Mouse (Mus musculus) layer of hippocampus, postnatal 14 days (tissue): ENCODE results near the gene Syce2. TPM values are rescaled to one million over a fixed set of nuclear protein-coding genes. Genes with fewer than 3 reads are reported as not detected.
"Not testable (repeated sequence)": the region's sequence is repeated elsewhere in the genome, so short reads cannot be mapped to it uniquely, and the experiment has no call there.

Experiments
- DNase-seq, 2 experiments: peaks; one replicate each; pipeline ENCODE4 v3.0.0; 2021 to 2022; ENCODE audit warnings: low spot score in 2 of 2, mixed read lengths in 1 of 2
- total RNA-seq, 2 experiments: library from RNA; stranded (reverse); gene quantifications; 2 replicates each; pipeline ENCODE4 v1.2.3; 2021

Gene Syce2
- total RNA-seq, 2 experiments from 2014 or later, result 21.4 to 24.5 TPM

- no peak for DNase-seq
These were observed 24.1 kb downstream of the Syce2 start for GRCm38 (mm10) chr8:84895963-84896362.

DNA sequence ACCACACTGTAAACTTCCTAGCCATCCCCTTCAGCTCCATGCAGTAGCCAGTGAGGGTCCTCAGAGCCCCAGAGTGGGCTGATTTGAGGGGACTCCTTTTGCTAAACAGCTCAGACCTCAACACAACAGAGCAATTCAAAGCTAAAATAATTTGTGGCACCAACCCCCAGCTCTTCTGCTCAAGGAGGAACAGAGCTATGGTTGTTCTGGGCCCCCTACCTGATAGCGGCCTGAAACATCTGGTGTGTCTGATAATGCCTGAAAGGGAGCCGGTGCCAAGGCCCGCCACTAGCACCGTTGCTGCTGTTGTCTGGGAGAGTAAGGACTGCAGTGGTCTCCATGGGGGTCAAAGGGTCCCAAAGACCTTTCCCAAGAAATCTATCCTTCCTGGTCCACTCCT, 29.2 kb downstream of the Syce2 start:
- no peak for DNase-seq

DNA sequence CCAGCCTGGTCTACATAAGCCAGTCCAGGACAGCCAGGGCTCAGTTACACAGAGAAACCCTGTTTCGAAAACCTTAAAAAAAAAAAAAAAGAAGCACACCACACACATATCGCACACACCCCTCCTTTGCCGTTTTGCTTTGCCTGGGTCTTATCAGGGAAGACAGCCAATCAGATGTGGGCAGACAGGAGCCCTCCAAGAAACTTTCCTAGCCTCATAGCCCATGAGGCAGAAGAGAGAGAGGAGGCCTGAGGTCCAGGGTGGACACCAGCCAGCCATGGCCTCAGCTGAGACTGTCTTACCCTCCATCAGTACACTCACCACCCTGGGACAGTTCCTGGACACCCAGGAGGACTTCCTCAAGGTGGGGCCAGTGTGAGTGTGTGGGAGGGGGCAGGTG, 29.8 kb downstream of the Syce2 start, which contains the start of gene Klf1:
TSS of gene Klf1 (plus strand) at position 177 of the 400 bp plus-strand sequence.
- no peak for DNase-seq

DNA sequence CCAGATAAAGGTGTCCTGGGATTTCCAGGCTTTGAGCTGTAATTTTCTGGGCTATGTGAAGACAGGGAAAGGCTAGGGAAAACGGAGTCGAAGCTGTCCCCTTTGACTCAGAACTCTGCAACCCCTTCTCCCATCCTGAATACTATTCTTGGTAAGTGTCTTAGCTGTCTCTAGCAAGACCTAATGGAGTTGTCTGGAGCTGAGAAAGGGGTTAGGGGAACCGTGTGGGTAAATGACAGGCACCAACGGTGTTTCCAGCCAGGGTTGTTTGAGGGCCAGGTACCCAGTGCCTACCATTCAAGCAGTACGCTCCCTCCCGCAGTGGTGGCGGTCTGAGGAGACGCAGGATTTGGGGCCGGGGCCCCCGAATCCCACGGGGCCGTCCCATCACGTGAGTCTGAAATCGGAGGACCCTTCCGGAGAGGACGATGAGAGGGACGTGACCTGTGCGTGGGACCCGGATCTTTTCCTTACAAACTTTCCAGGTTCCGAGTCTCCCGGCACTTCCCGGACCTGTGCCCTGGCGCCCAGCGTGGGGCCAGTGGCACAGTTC, 30.5 kb downstream of the Syce2 start:
- DNase-seq, result no peak

- peak; percentile 93 to 95 for DNase-seq
These were observed 31.2 kb downstream of the Syce2 start for GRCm38 (mm10) chr8:84902920-84903661.

DNA sequence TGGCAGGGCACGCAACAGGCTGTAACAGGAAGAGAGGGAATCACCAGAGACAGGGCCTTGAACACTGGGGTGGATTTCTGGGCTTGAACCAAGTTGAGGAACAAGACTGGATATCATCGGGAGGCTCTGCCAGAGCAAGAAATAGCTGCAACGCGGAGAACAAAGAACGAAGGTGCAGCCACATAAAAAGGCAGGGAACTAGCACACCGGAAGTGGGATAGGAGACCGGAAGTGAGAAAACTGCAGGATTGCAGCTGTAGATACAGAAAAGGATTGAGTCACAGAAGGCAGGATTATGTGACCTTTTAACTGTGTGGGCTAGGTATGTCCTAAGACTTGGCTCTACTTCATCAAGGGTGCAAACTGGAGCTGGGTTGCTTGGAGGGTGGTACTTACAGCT, 32.4 kb downstream of the Syce2 start:
- DNase-seq, result no peak

DNA sequence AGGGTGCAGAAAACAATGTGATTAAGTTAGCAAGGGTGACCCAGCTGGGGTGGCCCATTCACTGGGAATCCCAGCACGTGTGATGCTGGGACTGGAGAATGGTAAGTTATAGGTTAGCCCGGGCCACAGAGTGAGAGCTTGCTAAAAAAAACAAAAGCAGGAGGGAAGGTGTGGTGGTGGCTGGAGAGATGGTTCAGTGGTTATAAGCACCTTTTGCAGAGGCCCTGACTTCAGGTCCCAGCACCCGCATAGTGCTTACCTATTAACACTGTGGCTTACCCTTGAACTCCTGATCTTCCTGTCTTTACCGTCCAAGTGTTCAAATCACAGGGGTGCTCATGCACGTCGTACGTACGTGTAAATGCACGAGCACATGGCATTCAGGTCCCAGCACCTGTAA, 35.1 kb downstream of the Syce2 start:
- no peak for DNase-seq

- no peak for DNase-seq
These were observed 35.6 kb downstream of the Syce2 start for GRCm38 (mm10) chr8:84907493-84907892.

DNA sequence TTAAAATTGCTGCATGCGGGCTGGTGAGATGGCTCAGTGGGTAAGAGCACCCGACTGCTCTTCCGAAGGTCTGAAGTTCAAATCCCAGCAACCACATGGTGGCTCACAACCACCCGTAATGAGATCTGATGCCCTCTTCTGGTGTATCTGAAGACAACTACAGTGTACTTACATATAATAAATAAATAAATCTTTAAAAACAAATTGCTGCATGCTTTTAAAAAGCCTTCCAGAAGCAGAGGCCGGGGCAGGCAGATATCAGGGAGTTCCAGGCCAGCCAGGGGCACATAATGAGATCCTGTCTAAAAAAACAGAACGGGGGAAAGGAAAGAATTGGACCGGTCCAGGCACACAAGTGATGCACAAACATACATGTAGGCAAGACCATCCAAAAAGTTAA, 36.1 kb downstream of the Syce2 start:
- not testable (repeated sequence) for DNase-seq

GRCm38 (mm10) chr8:84908421-84909161, 36.7 kb downstream of the Syce2 start, which contains the start of gene Dnase2a:
Dnase2a (plus strand) TSS chr8:84908560.
- peak; percentile 71 to 89 for DNase-seq

- no peak for DNase-seq
These were observed 37.4 kb downstream of the Syce2 start for GRCm38 (mm10) chr8:84909162-84909767.

DNA sequence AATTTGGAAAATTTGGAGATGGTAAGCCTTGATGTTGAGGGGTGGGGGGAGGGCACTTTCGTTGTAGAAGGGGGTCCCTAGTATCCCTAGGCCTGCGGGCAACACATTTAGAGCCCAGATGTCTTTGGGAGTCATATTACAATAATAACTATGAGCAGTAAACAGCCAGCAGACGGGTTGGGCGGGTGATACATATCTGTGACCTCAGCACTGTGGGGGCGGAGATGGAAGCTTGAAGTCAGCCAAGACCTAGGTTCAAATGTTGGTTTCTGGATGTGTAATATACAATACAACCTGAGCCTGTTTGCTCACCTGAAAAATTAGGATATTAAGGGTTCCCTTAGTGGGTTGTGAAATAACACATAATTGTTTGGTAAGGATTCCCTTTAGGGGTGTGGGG, 38.0 kb downstream of the Syce2 start:
- DNase-seq, result no peak

GRCm38 (mm10) chr8:84910551-84910950, 38.6 kb downstream of the Syce2 start:
- DNase-seq, result no peak

DNA sequence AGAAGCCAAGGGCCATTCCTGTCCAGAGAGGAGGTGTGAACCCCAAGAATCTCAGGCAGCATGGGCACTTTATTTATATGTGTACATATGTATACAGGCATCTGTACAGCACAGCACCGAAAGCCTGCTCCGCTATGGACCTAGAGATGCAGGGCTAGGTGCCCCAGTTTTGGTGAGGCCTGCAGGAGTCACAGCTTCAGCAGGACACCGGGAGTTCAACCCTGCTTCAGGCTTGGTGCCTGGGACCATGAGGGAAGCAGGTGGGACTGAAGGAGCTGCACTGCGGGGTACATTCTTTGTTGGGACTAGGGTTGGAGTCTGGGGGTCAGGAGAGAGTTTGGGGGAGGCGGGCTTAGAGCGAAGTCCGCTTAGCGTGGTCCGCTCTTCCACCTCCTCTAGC, 39.9 kb downstream of the Syce2 start:
- DNase-seq, result no peak

GRCm38 (mm10) chr8:84912391-84912790, 40.5 kb downstream of the Syce2 start:
- no peak for DNase-seq

DNA sequence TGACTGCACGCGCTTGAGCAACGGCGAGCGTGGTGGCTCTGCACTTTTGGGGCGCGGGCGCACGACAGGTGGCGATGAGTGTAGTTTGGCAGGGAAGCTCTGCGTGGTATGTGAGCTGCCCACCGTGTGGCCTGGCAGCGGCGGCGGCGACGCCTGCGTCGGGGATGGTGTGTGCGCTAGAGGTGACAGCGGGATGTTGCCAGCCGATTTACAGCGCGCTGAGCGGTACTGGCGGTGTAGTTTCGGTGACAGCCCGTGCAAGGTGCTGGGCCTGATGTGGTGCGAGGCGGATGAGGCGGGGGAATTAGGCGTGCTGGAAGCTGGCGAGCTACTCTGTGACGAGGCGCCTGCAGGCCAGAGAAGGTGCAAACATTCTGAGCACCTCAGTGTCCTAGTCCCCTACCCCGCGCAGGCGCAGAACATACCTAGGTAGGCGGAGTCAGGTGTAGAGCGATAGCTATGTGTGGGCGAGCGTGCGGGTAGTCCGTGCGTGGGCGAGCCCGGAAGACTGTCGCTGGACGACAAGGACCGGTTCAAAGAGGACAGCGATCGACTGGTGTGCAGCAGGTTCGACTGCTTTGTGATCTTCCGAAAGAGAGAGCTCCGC, 41.1 kb downstream of the Syce2 start:
- peak; percentile 56 to 57 for DNase-seq

DNA sequence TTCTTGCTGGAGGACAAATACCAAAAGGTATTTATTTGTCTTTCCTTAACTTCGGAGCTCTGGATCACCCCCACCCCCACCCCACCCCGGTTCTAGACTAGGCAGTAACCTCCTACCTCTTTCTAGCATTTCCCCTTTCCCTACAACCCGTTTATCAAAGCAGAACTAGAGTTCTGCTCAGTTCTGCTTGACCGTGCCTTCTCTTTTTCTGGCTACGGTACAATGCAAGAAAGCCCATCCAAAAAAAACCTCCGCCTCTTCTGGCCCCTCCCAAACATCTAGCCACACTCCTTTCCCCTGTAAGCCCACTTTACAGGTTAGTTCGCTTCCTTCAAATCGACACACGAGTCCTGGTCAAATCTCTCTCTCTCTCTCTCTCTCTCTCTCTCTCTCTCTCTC, 41.6 kb downstream of the Syce2 start:
- DNase-seq, result no peak

DNA sequence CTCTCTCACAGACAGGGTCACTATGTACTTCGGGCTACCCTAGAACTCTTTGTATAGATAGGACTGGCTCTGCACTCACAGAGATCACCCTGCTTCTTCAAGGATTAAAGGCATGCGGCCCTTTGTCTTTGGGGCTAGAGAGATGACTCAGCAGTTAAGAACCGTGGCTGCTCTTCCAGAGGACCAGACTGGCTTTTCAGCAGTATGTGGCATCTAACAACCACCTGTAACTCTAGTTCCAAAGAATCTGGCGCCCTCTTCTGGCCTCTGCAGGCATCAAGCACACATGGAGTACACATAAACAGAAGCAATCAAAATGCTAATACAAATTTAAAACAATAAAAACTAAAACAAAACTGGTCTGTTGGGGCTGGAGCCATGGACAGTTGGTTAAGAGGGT, 42.0 kb downstream of the Syce2 start:
- no peak for DNase-seq

- DNase-seq, result no peak
These were observed 43.4 kb downstream of the Syce2 start for GRCm38 (mm10) chr8:84915269-84915668.

DNA sequence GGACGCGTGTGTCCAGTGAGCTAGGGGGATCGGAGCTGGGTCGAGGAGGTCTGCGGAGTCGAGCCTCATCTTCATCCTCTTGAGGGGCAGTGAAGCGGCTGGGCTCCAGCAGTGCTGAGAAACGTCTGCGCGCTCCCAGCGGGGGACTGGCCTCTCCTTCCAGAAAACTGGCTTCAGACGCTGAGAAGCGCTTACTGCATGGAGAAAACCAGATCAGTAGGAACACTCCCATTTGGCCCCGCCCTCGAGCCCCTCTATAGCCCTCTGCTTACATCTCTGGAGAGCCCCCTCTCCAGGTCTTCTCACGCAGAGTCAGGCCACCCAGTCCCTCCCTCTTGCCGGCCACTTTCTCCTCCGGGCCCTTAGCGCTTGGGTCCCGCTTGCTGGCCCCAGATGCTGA, 45.9 kb downstream of the Syce2 start:
- no peak for DNase-seq

GRCm38 (mm10) chr8:84918646-84919045, 46.7 kb downstream of the Syce2 start:
- no peak for DNase-seq
